In the genomic region with DNA sequence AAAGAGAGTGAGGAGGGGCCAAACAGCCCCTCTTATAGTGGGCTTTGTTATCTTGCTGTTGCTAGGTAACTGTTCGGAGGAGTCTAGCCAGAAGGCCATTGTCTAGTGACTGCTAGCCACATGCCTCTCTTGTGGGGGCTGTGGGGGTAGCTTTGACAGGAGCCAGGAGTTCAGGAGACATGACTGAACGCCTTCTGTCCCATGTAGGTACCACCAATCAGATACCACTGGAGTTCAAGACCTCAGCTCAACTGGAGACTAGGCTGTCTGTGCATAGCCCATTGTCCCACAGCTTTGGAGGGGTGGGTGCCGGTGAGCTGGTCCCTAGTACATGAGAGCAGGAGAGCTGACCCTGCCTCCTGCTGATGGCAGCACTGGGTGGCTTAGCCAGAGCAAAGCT, we compare ENCODE assay signal across 15 mouse cellular contexts.
DNase-seq lines count a peak whose midpoint lies in the region; ATAC-seq and TF ChIP-seq lines count a peak whose summit lies in the region.
"Had no signal": no experiment of that assay in that cellular context is flagged by ENCODE, and none has a peak within 500 bp of the region (broad histone marks: within the 10 kb centered on the region; RNA-seq: fewer than 3 reads in every experiment).

No protein-coding gene starts in this region.

- peaks cover 7% of the 10 kb centered on the region for H3K4me1 ChIP-seq in testis, adult 2 months (ENCODE audit: control insufficient read depth, insufficient read depth, low read length)
- peaks cover 16% of the 10 kb centered on the region for H3K4me1 ChIP-seq in hindbrain, embryonic 12.5 days
- peaks cover 15% of the 10 kb centered on the region for H3K4me1 ChIP-seq in midbrain, embryonic 13.5 days (replicated peaks)
- H3K4me1 ChIP-seq in kidney, adult 2 months (ENCODE audit: control insufficient read depth, insufficient read depth, low read length): peaks cover 3% of the 10 kb centered on the region; the same call in 1 of the 2 replicates

- H3K27me3 ChIP-seq in testis, adult 2 months (ENCODE audit: control insufficient read depth, insufficient read depth, low read length): no peaks in the 10 kb centered on the region
- H3K27me3 ChIP-seq in hindbrain, embryonic 12.5 days: no peaks in the 10 kb centered on the region
- H3K27me3 ChIP-seq in midbrain, embryonic 13.5 days: no peaks in the 10 kb centered on the region
- H3K27me3 ChIP-seq in kidney, adult 2 months (replicated peaks; ENCODE audit: control insufficient read depth, insufficient read depth, low read length): no peaks in the 10 kb centered on the region
- H3K27me3 ChIP-seq: limb, embryonic 12.5 days had no signal

- no peak for TF ChIP-seq CTCF in testis, adult 2 months (IDR thresholded peaks at IDR 0.05; ENCODE audit: control insufficient read depth, insufficient read depth, insufficient replicate concordance, low read depth, low read length)
- TF ChIP-seq CTCF in kidney, adult 2 months (conservative IDR thresholded peaks at IDR 0.05; ENCODE audit: insufficient read depth, insufficient read length, low read depth, low read length): no peak

- H3K36me3 ChIP-seq in testis, adult 2 months (ENCODE audit: control insufficient read depth, insufficient read depth, low read length): no peaks in the 10 kb centered on the region
- no peaks in the 10 kb centered on the region for H3K36me3 ChIP-seq in hindbrain, embryonic 12.5 days
- H3K36me3 ChIP-seq in midbrain, embryonic 13.5 days: no peaks in the 10 kb centered on the region
- no peaks in the 10 kb centered on the region for H3K36me3 ChIP-seq in kidney, adult 2 months (ENCODE audit: control insufficient read depth, insufficient read depth, low read length)
- H3K36me3 ChIP-seq: G1E; limb, embryonic 12.5 days had no signal

- no peak overlapping the region for H3K9ac ChIP-seq in hindbrain, embryonic 12.5 days
- no peak overlapping the region for H3K9ac ChIP-seq in midbrain, embryonic 13.5 days (replicated peaks)
- H3K9ac ChIP-seq: limb, embryonic 12.5 days; liver, embryonic 14.5 days had no signal

- TF ChIP-seq POLR2A in testis, adult 2 months (IDR thresholded peaks at IDR 0.05; ENCODE audit: control insufficient read depth, low read depth, low read length): 0 out of 2 replicates have a peak, but pooled peaks have one; percentile 13
- TF ChIP-seq POLR2A in kidney, adult 2 months (IDR thresholded peaks at IDR 0.05; ENCODE audit: low read depth, low read length): no peak

- DNase-seq in testis, postnatal 10 days (ENCODE audit: low spot score): no peak
- no peak for DNase-seq in left cerebral cortex, adult 18-20 months (ENCODE audit: low spot score in 2 of 2)
- no peak for DNase-seq in kidney, adult 2 months
- DNase-seq in spleen, adult 18-20 months: no peak
- DNase-seq: adrenal gland, adult 2 months; cerebellum, adult 18-20 months; gastrocnemius, postnatal 25 days; layer of hippocampus, postnatal 36 days; lung, postnatal 10 days had no signal

- H3K9me3 ChIP-seq in hindbrain, embryonic 12.5 days (replicated peaks): peaks cover 8% of the 10 kb centered on the region; the same call in 1 of the 2 replicates
- no peaks in the 10 kb centered on the region for H3K9me3 ChIP-seq in midbrain, embryonic 13.5 days
- H3K9me3 ChIP-seq: limb, embryonic 12.5 days had no signal

- peak overlapping the region; percentile 82 for H3K4me3 ChIP-seq in testis, adult 2 months (ENCODE audit: control insufficient read depth, low read depth, low read length)
- no peak overlapping the region for H3K4me3 ChIP-seq in hindbrain, embryonic 12.5 days
- H3K4me3 ChIP-seq in midbrain, embryonic 13.5 days (replicated peaks): no peak overlapping the region
- H3K4me3 ChIP-seq in kidney, adult 2 months (ENCODE audit: insufficient read depth, low read depth, low read length): no peak overlapping the region
- H3K4me3 ChIP-seq: limb, embryonic 12.5 days had no signal

- WGBS in hindbrain, embryonic 12.5 days: 27% methylated on average over 3 of the region's 3 CpGs
- 12% methylated on average over 3 of the region's 3 CpGs for WGBS in midbrain, embryonic 13.5 days
- 80% methylated on average over 3 of the region's 3 CpGs for WGBS in kidney, adult 2 months

- ATAC-seq in hindbrain, embryonic 12.5 days (ENCODE audit: low FRiP score): peak; percentile 75; the same call in 1 of the 2 replicates
- ATAC-seq in midbrain, embryonic 13.5 days: peak; percentile 63

- no peak overlapping the region for H3K27ac ChIP-seq in testis, adult 2 months (ENCODE audit: control insufficient read depth, insufficient read depth, low read depth, low read length)
- H3K27ac ChIP-seq in hindbrain, embryonic 12.5 days: peak overlapping the region; percentile 40
- H3K27ac ChIP-seq in midbrain, embryonic 13.5 days: no peak overlapping the region
- H3K27ac ChIP-seq in kidney, adult 2 months (ENCODE audit: insufficient read depth, low read depth, low read length): no peak overlapping the region
- H3K27ac ChIP-seq: limb, embryonic 12.5 days; liver, embryonic 14.5 days had no signal

- no peak overlapping the region for H3K4me2 ChIP-seq in hindbrain, embryonic 12.5 days (replicated peaks)
- H3K4me2 ChIP-seq in midbrain, embryonic 13.5 days (replicated peaks): no peak overlapping the region
- H3K4me2 ChIP-seq: limb, embryonic 12.5 days had no signal
